Mouse (Mus musculus) liver, embryonic 14.5 days (tissue): ENCODE results near the gene Zfp583.
A peak's percentile ranks its signal among the peaks of the same experiment; 100 is the strongest.

Experiments used
- CTCF ChIP-seq: IDR thresholded peaks from 2 replicates; pipeline ENCODE4 v1.5.1; 2016; ENCODE audit warnings: antibody characterized with exemption, low read depth, control low read depth
- EP300 ChIP-seq: IDR thresholded peaks from 2 replicates; pipeline ENCODE4 v1.6.1; 2016; ENCODE audit warnings: antibody characterized with exemption, low read depth

- TF ChIP-seq CTCF (peak; percentile 26; the same call in 1 of the 2 replicates), EP300 (no peak)
These were observed 45.0 kb downstream of the Zfp583 start, which contains the start of gene Zfp667 for GRCm38 (mm10) chr7:6285842-6286705.
